Mouse (Mus musculus): ENCODE results near the gene Mr1.

GRCm38 (mm10) chr1:155088847-155089603 lies 57.6 kb downstream of the Mr1 start:
- TF ChIP-seq POLR2A (IDR thresholded peaks at IDR 0.05; ENCODE audit: extremely low read depth, insufficient read depth, low read length): no peak
- no peak for TF ChIP-seq CTCF (IDR thresholded peaks at IDR 0.05; ENCODE audit: extremely low read depth, insufficient read depth, low read length)

Measured in cortical plate, adult 2 months (tissue).